Mouse (Mus musculus): ENCODE results near the gene Ufsp1. TPM values are rescaled to one million over a fixed set of nuclear protein-coding genes. Genes with fewer than 3 reads are reported as not detected.

The Ufsp1 gene
- 1 to 10 TPM; 1.5 to 1.6 TPM for total RNA-seq (2023)

DNA sequence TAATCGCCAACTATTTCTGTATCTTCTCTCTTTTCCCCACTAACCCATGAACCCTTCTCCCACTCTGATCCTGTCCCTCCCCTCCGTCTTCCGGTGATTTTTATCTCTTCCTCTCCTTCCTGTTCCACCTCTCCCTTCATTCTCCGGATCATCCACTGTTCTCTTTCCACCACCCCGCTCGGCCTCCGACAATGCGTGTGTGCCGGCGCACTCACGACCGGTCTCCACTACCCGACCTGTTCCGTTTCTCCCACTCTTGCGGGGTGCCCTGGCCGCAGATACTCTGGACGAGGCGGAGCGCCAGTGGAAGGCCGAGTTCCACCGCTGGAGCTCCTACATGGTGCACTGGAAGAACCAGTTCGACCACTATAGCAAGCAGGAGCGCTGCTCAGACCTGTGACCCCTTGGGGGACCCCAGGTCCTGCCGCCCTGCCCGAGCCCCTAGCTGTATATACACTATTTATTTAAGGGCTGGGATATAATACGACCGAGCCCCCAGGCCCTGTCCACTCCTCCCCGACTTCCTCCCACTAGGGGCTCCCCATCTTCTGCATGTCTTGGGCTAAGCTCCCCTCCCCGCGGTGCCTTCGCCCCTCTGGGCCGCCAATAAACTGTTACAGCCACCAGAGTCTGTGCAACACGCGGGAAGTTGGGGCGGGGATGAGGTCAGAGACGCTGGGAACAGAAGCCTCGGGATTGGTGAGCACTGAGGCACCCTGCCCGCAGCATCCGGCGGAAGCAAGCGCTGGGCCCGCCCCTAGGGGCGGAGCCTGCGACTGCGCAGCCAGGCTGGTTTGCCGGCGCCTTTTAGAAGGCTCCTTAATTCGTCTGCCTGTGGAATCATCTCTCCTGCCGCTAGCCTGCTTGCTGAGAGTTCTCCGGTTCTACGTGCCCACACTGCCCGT, at the start of gene Ufsp1:
Gene Ufsp1 (plus strand): TSS at position 791 of the 905 bp plus-strand sequence.

DNA sequence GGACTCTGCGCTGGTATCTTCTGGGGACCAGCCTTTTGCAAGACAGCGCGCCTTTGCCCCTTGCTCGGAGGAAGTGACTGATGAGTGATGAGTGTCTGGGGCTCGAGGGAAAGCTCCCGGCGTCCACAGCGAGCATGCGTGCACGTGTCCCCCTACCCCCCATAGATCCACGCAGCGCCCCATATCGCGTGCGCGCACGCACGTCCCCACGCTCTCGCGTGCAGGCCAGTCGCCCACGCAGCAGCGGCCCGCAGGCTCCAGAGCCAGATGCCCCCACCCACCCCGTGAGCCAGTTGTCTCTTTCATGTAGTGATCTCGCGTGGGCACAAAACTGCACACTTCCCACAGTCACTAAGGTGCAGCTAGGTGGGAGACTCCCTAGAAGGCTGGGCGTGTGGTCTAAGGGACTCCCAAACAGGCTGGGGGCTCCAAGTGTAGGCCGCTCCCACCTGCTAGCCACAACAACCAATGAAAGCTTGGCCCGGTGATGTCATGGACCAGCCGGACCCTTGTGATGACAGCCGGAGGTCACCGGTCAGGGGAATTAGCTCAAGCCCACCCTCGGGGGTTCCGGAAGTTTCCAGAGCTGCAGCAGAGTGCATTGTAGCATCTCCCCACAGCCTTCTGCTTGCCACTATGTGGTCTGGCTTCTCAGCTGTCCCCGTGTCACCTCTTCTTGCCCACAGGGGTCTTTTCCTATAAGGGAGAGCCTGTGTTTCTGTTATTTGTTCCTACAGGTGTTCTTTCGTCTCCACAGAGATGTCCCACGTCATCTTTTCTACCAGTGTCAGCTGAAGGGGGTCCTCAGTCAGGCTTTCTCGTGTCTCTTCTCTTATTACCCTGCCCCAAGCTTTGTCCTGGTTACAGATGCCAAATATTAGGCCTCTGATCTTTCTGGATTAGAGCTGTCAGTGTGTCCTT, 7.1 kb upstream of the Ufsp1 start, which contains the start of gene Ache:
Gene Ache (plus strand): TSS at position 488 of the 921 bp plus-strand sequence.

DNA sequence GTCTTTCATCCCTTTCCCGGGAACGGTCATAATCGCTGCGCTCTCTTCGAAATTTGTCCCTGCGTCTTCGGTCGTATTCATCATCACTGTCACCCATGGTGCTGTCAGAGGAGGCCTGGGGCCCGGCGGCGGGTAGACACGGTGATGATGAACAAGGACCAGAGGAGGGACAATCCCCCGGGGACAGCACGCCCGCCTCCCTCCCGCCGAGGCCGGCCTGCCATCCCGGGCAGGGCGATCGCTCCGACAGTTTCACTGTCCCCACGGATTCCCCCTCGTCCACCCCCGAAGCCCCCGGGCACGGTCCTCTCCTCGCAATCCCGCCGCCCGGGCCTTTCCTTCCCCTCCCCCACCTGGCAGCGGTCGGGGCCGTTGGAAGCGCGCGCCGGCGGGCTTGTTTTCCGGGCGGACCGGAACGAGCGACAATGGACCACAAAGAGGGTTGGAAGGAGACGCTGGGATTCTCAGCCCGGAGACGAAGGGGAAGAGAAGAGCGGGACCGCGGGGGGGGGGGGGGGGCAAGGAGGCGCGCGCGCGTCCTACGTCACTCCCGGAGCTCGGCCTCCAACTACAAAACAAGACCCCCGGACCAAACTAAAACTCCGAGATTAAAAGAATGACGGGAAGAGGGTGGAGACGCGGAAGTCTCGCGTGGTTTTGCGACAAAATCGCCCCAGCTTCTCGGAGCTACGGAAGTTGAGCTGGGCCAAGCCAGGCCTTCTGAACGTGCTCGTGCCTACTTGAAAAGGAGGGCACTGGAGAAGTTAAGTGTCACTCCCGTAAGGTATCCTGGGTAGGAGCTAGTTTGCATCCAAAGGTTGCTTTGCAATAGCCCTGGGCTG, 12.9 kb downstream of the Ufsp1 start, which contains the start of gene Srrt:
Gene Srrt (minus strand): TSS at position 604 of the 842 bp plus-strand sequence.

DNA sequence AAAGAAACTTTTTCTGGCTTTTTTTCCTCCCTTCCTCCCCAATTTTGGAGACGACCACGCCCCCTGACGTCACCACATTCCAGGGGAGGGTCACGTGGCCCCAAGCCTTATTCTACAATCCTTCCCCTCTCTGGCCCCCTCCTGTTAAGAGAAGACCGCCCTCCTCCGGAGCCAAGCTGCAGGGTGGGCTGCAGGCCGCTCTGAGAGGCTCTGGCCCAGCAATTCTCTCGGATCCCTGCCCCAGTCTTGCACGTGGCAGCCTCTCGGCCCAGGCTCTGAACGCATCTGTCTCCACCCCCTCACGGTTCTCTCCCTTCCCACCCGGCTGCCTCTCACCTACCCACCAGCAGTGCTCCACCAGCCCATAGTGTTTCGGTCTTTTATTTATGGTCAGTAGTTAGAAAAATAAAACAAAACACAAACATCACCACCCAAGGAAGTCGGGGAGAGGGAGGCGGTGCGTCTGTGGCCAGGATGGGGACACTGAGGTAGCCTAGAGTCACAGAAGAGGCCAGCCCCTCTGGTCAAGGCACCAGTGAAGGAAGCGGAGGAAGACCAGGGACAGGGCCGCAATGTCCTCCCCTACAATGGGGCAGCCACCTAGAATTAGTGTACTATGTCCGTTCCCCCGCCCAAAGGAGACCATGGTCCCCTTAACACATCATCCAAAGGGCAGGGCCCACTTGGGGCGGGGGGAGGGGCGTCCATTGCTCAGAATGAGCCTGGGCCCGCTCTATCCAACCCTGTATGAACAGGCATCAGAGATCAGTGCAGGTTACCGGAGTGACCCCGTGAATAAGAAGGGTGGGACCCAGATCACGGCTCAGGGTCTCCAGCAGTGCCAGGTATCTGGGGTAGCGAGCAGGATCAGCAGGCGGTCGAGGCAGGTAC, 20.0 kb downstream of the Ufsp1 start, which contains the start of gene Trip6:
Gene Trip6 (minus strand): TSS at position 212 of the 891 bp plus-strand sequence.

DNA sequence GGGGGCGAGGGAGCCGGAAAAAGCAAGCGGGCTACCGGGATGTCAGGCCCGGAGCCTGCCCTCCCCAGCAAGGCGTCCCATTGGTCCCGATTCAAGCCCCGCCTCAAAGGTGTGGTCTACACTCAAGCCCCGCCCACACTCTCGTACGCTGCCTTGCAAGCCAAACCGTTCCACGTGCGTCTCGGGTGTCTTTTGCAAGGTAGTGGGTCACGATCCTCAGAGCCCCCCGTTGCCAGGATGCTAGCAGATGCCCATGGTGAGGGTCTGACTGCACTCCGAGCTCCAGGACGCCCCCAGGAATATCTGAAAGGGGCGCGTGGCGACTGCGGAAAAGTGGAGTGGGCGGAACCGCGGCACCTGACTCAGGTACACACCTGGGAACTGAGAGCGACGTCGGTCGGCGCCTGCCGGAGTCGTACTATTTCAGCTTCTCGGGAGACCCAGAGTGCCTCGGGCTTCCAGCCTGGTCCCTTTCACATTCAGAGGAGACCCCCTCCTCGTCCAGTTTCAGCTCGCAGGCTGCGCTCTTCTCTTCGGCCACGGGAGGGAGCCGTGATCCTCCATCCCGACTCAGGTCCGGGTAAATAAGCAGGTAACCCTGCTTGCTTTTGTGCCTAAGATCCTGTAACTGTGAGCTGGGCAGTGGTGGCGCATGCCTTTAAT, 39.2 kb downstream of the Ufsp1 start, which contains the start of gene Slc12a9:
Gene Slc12a9 (minus strand): TSS at position 86 of the 663 bp plus-strand sequence.

Other genes with a start within 250 kb of the Ufsp1 start
- gene Ap1s1, start 248.5 kb upstream of the Ufsp1 start, total RNA-seq (2023): 10 to 100 TPM; 19.3 to 19.6 TPM
- gene Serpine1, start 222.4 kb upstream of the Ufsp1 start, total RNA-seq (2023): not detected
- 10 to 100 TPM; 71.9 to 92.3 TPM for gene Trim56, start 178.4 kb upstream of the Ufsp1 start, total RNA-seq (2023)
- not detected for gene Muc3, start 145.3 kb upstream of the Ufsp1 start, total RNA-seq (2023)
- 10 to 100 TPM; 15.7 to 16.2 TPM for gene Muc3a, start 82.2 kb upstream of the Ufsp1 start, total RNA-seq (2023)
- gene Ache, start 7.1 kb upstream of the Ufsp1 start, total RNA-seq (2023): under 1 TPM in 1 of 2 experiments, not detected in 1; 0.23 TPM
- 100 to 1,000 TPM; 445 to 469 TPM for gene Srrt, start 13.0 kb downstream of the Ufsp1 start, total RNA-seq (2023)
- 10 to 100 TPM in 1 of 2 experiments, 1 to 10 TPM in 1; 7.3 to 10.4 TPM for gene Trip6, start 19.8 kb downstream of the Ufsp1 start, total RNA-seq (2023)
- gene Slc12a9, start 39.0 kb downstream of the Ufsp1 start, total RNA-seq (2023): 10 to 100 TPM; 23.7 to 28.5 TPM
- gene Ephb4, start 55.5 kb downstream of the Ufsp1 start, total RNA-seq (2023): not detected
- not detected for gene Zan, start 182.4 kb downstream of the Ufsp1 start, total RNA-seq (2023)
- 10 to 100 TPM; 24.3 to 29.7 TPM for gene Pop7, start 207.9 kb downstream of the Ufsp1 start, total RNA-seq (2023)
- 100 to 1,000 TPM; 123 to 130 TPM for gene Gigyf1, start 223.9 kb downstream of the Ufsp1 start, total RNA-seq (2023)
- gene Epo, start 238.6 kb downstream of the Ufsp1 start, total RNA-seq (2023): not detected
- gene Gnb2, start 238.9 kb downstream of the Ufsp1 start, total RNA-seq (2023): 100 to 1,000 TPM; 426 to 449 TPM

Data from B cell, adult 67 days (primary cell).